Mouse (Mus musculus) hindbrain, embryonic 14.5 days (tissue): ENCODE measurements around the gene Gm49711. TPM values are rescaled to one million over a fixed set of nuclear protein-coding genes. Genes with fewer than 3 reads are reported as not detected.
A peak's percentile ranks its signal among the peaks of the same experiment; 100 is the strongest.

Source experiments
- ATAC-seq: fragments of 200-750 bp; cut with Nextera tagmentation; 2 replicates; pipeline ENCODE4 v1.8.0; 2017; ENCODE audit warnings: moderate number of reproducible peaks, mild to moderate bottlenecking, moderate TSS enrichment, moderate library complexity; ENCODE audit not compliant: low FRiP score
- DNase-seq: peaks from one replicate; pipeline ENCODE4 v3.0.0-alpha.2; 2015; ENCODE audit warnings: low spot score
- H3K27ac ChIP-seq: fragments of 300-500 bp; sonication (generic); 2 replicates; pipeline ENCODE4 v1.5.1; 2014; ENCODE audit warnings: mild to moderate bottlenecking, moderate library complexity
- H3K27me3 ChIP-seq: fragments of 300-500 bp; sonication (generic); 2 replicates; pipeline ENCODE4 v1.6.1; 2014; ENCODE audit warnings: mild to moderate bottlenecking, low read length, mixed read lengths; ENCODE audit not compliant: control insufficient read depth, insufficient read depth
- H3K36me3 ChIP-seq: fragments of 300-500 bp; sonication (generic); replicated peaks from 2 replicates; pipeline ENCODE4 v1.6.1; 2014; ENCODE audit not compliant: control insufficient read depth, insufficient read depth
- H3K4me1 ChIP-seq: fragments of 300-500 bp; sonication (generic); replicated peaks from 2 replicates; pipeline ENCODE4 v1.6.1; 2014; ENCODE audit warnings: antibody characterized with exemption, low read length, mixed read lengths; ENCODE audit not compliant: control insufficient read depth, insufficient read depth
- H3K4me2 ChIP-seq: fragments of 300-500 bp; sonication (generic); replicated peaks from 2 replicates; pipeline ENCODE4 v1.6.1; 2014; ENCODE audit warnings: mild to moderate bottlenecking, moderate library complexity
- H3K4me3 ChIP-seq: fragments of 300-500 bp; sonication (generic); replicated peaks from 2 replicates; pipeline ENCODE4 v1.5.1; 2014; ENCODE audit warnings: mild to moderate bottlenecking, low read length
- H3K9ac ChIP-seq: fragments of 300-500 bp; sonication (generic); 2 replicates; pipeline ENCODE4 v1.6.1; 2014
- H3K9me3 ChIP-seq: fragments of 300-500 bp; sonication (generic); 2 replicates; pipeline ENCODE4 v1.6.1; 2016; ENCODE audit warnings: low read length; ENCODE audit not compliant: control insufficient read depth
- WGBS: fragments of 180-500 bp; shearing (Covaris S2); extraction: QIAGEN DNeasy Blood & Tissue Kit; methylation state at CpG from one replicate; pipeline ENCODE4 v1.1.7; 2014; 5-methylcytosine and 5-hydroxymethylcytosine counted together
- polyA plus RNA-seq: library from polyadenylated mRNA; unstranded; fragments of >200 nt; fragmentation: Nextera tagmentation; extraction: Ambion mirVana; gene quantifications from 2 replicates; pipeline ENCODE4 v1.2.1, GENCODE M21; 2014

The Gm49711 gene
- polyA plus RNA-seq, 1 experiment from 2014 or later = 0.54 TPM

DNA sequence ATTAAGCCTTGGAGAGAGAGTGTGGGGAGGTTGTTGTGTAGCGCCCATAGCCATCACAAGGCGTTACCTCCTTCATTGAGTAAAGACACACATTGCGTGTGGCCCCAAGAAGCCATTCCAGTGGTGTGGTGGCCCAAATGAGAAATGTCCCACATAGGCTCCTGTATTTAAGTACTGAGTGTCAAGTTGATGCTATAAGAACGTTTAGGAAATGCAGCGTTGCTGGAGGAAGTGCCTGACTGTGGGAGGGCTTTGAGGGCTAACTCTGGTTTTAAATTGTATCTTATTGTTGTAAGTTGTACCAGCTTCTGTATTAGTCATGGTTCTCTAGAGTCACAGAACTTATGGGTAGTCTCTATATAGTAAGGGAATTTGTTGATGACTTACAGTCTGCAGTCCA is 49.2 kb downstream of the Gm49711 start:
- H3K27me3 ChIP-seq = no peaks in the 10 kb centered on the region
- no peaks in the 10 kb centered on the region for H3K9me3 ChIP-seq
- H3K4me3 ChIP-seq = no peak overlapping the region
- no peak for DNase-seq
- H3K4me1 ChIP-seq = no peaks in the 10 kb centered on the region
- WGBS = 95% methylated on average over 5 of the region's 5 CpGs
- no peak overlapping the region for H3K27ac ChIP-seq
- no peak overlapping the region for H3K9ac ChIP-seq
- peaks cover 5% of the 10 kb centered on the region; the same call in 1 of the 2 replicates for H3K36me3 ChIP-seq
- H3K4me2 ChIP-seq = no peak overlapping the region
- ATAC-seq = no peak

DNA sequence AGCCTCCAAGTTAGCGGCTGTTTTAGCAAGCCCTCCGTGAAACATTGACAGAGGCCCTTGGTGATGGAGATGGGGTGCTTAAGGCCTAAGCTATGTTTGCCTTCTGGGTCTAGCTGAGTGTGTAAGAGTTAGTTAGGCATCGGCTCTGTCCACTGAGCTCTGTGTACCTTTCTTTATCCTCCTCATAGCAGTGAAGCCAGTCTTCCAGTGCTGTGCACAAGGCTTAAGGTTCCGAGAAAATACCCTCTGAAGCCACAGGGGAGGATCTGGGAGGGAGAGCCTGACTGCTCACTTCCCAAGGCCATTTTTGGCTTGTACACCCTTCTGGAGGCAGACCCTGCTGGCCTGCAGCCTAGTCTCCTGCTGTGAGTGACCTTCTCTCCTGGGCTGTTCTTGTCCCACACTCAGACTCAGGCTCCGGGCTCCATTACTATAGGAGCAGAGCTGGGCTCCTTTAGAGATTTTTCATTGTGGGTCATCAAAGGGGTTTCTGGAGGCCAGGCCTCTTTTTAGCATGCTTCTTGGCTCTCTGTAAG is 56.7 kb downstream of the Gm49711 start:
- no peaks in the 10 kb centered on the region for H3K27me3 ChIP-seq
- H3K36me3 ChIP-seq = peaks cover 11% of the 10 kb centered on the region
- H3K4me2 ChIP-seq = no peak overlapping the region
- no peak overlapping the region for H3K9ac ChIP-seq
- H3K4me3 ChIP-seq = no peak overlapping the region
- H3K27ac ChIP-seq = peak overlapping the region; percentile 74
- H3K9me3 ChIP-seq = no peaks in the 10 kb centered on the region
- ATAC-seq (no peak), DNase-seq (no peak)
- H3K4me1 ChIP-seq = peaks cover 36% of the 10 kb centered on the region
- 62% methylated on average over 5 of the region's 5 CpGs for WGBS

DNA sequence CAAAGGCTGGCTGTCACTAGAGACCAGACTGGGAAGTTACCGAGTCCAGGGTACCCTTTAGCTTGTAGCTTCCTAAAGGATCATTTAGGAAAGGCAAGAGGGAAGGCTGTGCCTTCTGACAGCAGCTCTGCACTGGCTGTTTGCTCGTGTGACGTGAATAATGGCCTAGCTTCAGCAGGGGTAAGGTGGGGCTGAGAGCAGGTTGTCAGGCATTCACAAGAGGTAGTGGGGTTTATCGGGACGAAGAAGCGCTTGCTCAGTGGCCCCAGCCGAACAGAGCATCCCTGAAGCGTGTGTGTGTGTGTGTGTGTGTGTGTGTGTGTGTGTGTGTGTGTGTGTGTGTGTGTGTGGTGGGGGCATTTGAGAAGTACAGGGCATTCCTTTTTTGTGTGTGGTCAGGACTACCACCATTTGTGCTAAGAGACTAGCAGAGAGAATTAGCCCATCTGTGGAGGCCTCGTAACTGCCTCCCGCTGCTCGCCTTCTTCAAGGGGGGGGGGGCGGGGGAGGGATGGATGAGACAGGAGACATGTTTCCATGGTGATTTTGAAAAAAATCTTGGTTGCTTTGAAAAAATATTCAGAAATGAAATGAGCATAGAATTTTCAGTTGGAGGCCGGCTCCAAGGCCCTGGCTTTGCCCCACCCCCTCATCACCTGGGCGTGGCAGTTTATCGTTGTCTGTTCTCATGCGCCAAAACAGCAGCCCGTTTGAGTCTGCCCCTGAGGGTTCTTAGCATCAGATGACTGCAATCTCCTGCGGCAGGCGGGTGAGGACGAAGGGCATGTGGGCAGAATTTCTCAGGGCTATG is 57.7 kb downstream of the Gm49711 start:
- Histone ChIP-seq H3K9ac (peak overlapping the region; percentile 25; the same call in 1 of the 2 replicates), H3K27ac (peak overlapping the region; percentile 74), H3K4me2 (peak overlapping the region; percentile 28), H3K9me3 (no peaks in the 10 kb centered on the region), H3K4me1 (peaks cover 36% of the 10 kb centered on the region), H3K27me3 (no peaks in the 10 kb centered on the region), H3K36me3 (peaks cover 11% of the 10 kb centered on the region), H3K4me3 (no peak overlapping the region)
- ATAC-seq = peak; percentile 64
- 20% methylated on average over 18 of the region's 20 CpGs for WGBS
- DNase-seq = peak; percentile 65

DNA sequence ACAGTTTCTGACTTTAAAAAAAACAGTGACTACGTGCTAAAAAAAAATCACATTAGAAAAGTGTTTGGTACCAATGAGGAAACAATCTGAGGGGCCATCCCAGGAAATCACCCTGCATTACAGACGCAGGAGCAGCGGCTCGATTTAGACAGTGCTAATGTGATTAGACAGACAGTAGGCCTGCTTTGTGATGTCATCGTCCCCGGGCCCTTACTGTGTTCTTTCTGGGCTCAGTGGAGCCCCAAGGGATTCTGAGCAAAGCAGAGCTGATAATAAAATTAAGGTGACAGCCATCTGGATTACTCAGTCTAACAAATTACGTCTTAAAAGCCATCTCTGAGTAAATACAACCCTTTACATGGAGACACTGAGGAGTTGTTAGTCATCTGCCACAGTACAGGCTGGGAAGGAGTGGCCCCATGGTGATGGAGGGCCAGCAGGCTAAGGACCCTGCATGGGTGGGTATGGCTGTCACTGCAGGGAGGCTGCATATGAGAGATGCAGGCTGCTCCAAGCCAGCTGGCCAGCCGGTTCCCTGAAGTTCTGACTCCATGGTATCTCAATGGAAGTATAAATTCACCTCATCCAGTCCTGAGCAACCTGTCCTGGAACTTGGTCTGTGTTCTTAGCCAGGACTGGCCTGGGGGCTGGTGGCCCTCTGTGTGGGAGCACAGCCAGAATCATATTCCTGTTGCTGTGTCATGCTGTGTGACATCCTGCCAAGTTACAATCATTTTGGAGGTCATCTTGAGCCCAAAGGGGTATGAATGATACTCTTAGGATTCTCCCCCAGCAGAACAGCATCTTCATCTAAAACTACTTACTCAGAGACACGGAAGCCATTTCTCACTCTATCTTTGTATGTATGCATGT is 59.5 kb downstream of the Gm49711 start:
- DNase-seq = no peak
- Histone ChIP-seq H3K4me2 (no peak overlapping the region), H3K27me3 (no peaks in the 10 kb centered on the region), H3K9ac (no peak overlapping the region), H3K4me1 (peaks cover 36% of the 10 kb centered on the region), H3K27ac (peak overlapping the region; percentile 74; the same call in 1 of the 2 replicates), H3K9me3 (no peaks in the 10 kb centered on the region), H3K4me3 (no peak overlapping the region), H3K36me3 (peaks cover 5% of the 10 kb centered on the region; the same call in 1 of the 2 replicates)
- ATAC-seq = no peak
- 51% methylated on average over 9 of the region's 9 CpGs for whole genome bisulfite sequencing

DNA sequence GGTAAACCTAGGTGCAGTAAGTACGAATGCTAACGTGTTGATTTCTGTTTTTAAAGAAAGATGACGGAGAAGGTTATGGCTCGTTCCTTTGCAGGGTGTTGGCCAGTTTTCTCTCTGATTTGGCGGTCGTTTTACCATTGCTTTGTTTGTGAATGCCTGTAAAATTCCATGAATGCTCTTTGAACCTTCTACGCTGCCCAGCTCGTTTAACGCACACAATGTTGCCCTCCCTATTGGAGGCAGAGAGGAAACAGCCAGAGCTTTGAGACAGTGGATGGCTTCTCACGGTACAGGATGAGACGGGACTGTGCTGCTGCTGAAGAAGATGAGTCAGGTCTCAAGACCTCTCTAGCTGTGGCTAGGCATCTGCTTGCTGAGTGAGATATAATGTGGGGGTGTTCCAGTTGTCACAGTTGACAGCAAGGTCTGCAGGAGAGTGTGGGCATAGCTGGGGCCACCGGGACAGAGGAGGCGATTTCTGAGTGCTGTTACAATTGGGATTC is 60.9 kb downstream of the Gm49711 start:
- Histone ChIP-seq H3K4me2 (no peak overlapping the region), H3K27ac (no peak overlapping the region; the same call in 1 of the 2 replicates), H3K27me3 (no peaks in the 10 kb centered on the region), H3K9me3 (no peaks in the 10 kb centered on the region), H3K4me1 (peaks cover 36% of the 10 kb centered on the region), H3K4me3 (no peak overlapping the region), H3K9ac (no peak overlapping the region), H3K36me3 (no peaks in the 10 kb centered on the region)
- WGBS = 54% methylated on average over 13 of the region's 13 CpGs
- DNase-seq = no peak
- no peak for ATAC-seq

DNA sequence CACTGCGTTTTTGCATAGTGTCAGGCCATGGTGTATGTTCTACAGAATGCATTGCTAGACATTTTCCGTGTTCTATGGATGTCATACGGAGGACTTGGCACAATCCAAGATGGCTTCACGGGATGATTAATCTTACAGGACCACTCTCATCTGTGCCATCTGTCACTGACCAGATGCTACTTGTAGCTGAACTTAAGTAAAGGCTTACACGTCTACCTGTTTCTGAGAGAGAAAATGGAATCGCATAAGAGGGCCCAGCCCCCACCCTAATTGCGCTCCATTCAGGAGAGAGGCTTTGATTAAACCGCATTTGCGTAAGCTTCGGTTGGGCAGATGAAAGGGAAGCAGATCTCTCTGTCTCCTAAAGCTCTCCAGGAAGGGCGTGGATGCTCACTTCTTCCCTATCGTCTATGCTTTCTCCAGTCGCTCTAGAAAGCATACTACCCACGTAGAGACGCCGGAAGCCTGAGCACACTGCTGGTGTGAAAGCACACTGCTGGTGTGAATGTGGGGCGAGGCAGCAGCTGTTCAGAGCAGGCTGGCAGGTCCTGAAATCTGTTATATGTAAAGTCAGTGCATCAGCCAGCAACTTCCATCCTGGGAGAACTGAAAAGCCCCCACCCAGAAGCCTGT is 62.9 kb downstream of the Gm49711 start:
- no peaks in the 10 kb centered on the region for H3K27me3 ChIP-seq
- no peak overlapping the region for H3K4me3 ChIP-seq
- peaks cover 18% of the 10 kb centered on the region for H3K4me1 ChIP-seq
- H3K9me3 ChIP-seq = peaks cover 7% of the 10 kb centered on the region; the same call in 1 of the 2 replicates
- H3K36me3 ChIP-seq = no peaks in the 10 kb centered on the region
- H3K9ac ChIP-seq = no peak overlapping the region
- no peak for ATAC-seq
- WGBS = 73% methylated on average over 17 of the region's 17 CpGs
- DNase-seq = no peak
- H3K27ac ChIP-seq = 0 out of 2 replicates have a peak overlapping the region, but pooled peaks have one; percentile 26
- H3K4me2 ChIP-seq = no peak overlapping the region

DNA sequence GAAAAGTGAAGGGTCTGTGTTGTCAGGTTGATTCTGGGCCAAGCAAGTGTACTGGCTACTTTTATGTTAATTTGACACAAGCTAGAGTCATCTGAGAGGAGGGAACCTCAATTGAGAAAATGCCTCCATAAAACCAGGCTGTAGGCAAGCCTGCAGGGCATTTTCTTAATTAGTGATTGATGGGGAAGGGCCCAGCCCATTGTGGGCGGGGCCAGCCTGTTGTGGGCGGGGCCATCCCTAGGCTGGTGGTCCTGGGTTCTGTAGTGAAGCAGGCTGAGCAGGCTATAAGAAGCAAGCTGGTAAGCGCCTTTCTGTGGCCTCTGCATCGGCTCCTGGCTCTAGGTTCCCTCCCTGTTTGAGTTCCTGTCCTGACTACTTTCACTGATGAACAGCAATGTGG is 69.1 kb downstream of the Gm49711 start:
- Histone ChIP-seq H3K4me1 (no peaks in the 10 kb centered on the region), H3K36me3 (no peaks in the 10 kb centered on the region), H3K9ac (no peak overlapping the region), H3K4me3 (no peak overlapping the region), H3K27ac (no peak overlapping the region), H3K27me3 (no peaks in the 10 kb centered on the region), H3K4me2 (no peak overlapping the region), H3K9me3 (peaks cover 7% of the 10 kb centered on the region; the same call in 1 of the 2 replicates)
- no peak for ATAC-seq
- no peak for DNase-seq
- 67% methylated on average over 4 of the region's 4 CpGs for WGBS

DNA sequence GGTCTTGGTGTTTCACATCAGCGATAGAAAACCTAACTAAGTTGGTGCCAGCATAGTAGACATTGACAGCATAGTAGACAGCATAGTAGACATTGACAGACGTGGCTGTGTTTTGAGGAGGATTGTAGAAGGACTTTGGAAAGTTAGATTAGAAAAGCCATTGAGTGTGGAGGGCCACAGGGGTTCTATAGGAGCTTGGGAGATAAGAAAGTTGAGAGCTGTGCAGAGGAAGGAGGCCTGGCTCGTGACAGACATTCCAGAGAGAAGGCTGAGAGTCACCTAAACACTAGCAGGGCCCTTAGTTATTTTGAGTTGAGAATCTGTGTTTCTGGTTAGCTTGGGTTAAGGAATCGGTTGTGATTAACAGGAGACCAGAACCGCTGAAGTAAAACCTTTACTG is 69.5 kb downstream of the Gm49711 start:
- no peak for ATAC-seq
- DNase-seq = no peak
- no peak overlapping the region for H3K4me2 ChIP-seq
- 85% methylated on average over 5 of the region's 5 CpGs for WGBS
- peaks cover 7% of the 10 kb centered on the region; the same call in 1 of the 2 replicates for H3K9me3 ChIP-seq
- no peak overlapping the region for H3K4me3 ChIP-seq
- no peaks in the 10 kb centered on the region for H3K4me1 ChIP-seq
- no peaks in the 10 kb centered on the region for H3K27me3 ChIP-seq
- no peak overlapping the region for H3K9ac ChIP-seq
- H3K36me3 ChIP-seq = no peaks in the 10 kb centered on the region
- no peak overlapping the region for H3K27ac ChIP-seq
